ENCODE assay signal across 20 mouse cellular contexts in the genomic region with DNA sequence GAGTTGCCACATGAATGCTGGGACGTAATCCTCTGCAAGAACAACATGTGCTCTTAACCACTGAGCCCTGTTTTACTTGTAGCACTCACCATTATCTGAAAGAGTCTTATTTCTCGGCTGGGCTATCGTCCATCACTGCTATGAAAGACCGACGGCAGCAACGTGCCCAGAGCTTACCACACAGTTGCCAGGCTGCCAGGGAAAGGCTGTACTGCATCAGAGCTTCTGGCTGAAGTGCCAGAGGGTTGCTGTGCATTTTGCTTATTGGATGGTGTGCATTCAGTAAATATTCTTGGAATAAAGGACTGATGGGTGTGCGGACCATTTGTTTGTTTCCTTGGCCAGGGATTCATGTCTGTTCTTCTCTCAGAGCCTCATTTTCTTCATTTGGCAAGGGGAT. TPM values are rescaled to one million over a fixed set of nuclear protein-coding genes. Genes with fewer than 3 reads are reported as not detected.
DNase-seq lines count a peak whose midpoint lies in the region; ATAC-seq and TF ChIP-seq lines count a peak whose summit lies in the region.
"Had no signal": no experiment of that assay in that cellular context is flagged by ENCODE, and none has a peak within 500 bp of the region (broad histone marks: within the 10 kb centered on the region; RNA-seq: fewer than 3 reads in every experiment).

No protein-coding gene starts in this region.

- TF ChIP-seq CTCF in forebrain, postnatal 0 days (IDR thresholded peaks at IDR 0.05; ENCODE audit: low read depth) = no peak

- no peak overlapping the region; the same call in 1 of the 2 replicates for H3K27ac ChIP-seq in forebrain, postnatal 0 days (ENCODE audit: low read depth, low read length)
- no peak overlapping the region for H3K27ac ChIP-seq in forebrain, embryonic 11.5 days (ENCODE audit: low read depth, low read length)
- H3K27ac ChIP-seq: embryonic facial prominence, embryonic 10.5 days; heart, embryonic 13.5 days; hindbrain, embryonic 12.5 days had no signal

- ATAC-seq in forebrain, postnatal 0 days = peak; percentile 34; the same call in 1 of the 2 replicates
- ATAC-seq in forebrain, embryonic 11.5 days (replicated peaks; ENCODE audit: low FRiP score) = no peak
- ATAC-seq: hindbrain, embryonic 16.5 days had no signal

- H3K9ac ChIP-seq in forebrain, postnatal 0 days = no peak overlapping the region
- no peak overlapping the region for H3K9ac ChIP-seq in forebrain, embryonic 11.5 days (ENCODE audit: low read length)
- H3K9ac ChIP-seq: heart, embryonic 13.5 days; hindbrain, embryonic 12.5 days had no signal

- H3K9me3 ChIP-seq in forebrain, postnatal 0 days (ENCODE audit: low read length) = no peaks in the 10 kb centered on the region
- H3K9me3 ChIP-seq in forebrain, embryonic 11.5 days (ENCODE audit: control insufficient read depth, low read length) = no peaks in the 10 kb centered on the region
- H3K9me3 ChIP-seq: embryonic facial prominence, embryonic 10.5 days; heart, embryonic 13.5 days; hindbrain, embryonic 12.5 days had no signal

- no peaks in the 10 kb centered on the region for H3K4me1 ChIP-seq in forebrain, postnatal 0 days (ENCODE audit: insufficient read depth)
- no peaks in the 10 kb centered on the region for H3K4me1 ChIP-seq in forebrain, embryonic 11.5 days (replicated peaks; ENCODE audit: control insufficient read depth, insufficient read depth, low read length)
- H3K4me1 ChIP-seq: hindbrain, embryonic 12.5 days had no signal

- peak; percentile 39 for DNase-seq in forebrain, postnatal 0 days
- no peak for DNase-seq in forebrain, embryonic 11.5 days (ENCODE audit: low spot score)
- peak; percentile 12 to 16 for DNase-seq in layer of hippocampus, postnatal 36 days
- DNase-seq in layer of hippocampus, adult 11-12 months (ENCODE audit: low spot score) = no peak
- DNase-seq in brain, adult 2 months (ENCODE audit: low read depth, low spot score) = peak; percentile 42
- DNase-seq in cerebellum, postnatal 4 days (ENCODE audit: low spot score in 2 of 2) = no peak
- DNase-seq: adrenal gland, adult 8-10 months; cerebellum, adult 18-20 months; cerebellum, adult 9-11 months; cerebellum, postnatal 36 days; gastrocnemius, postnatal 36 days; heart, adult 11 months; heart, postnatal 36 days; kidney, adult 11 months had no signal

- no peaks in the 10 kb centered on the region for H3K27me3 ChIP-seq in forebrain, postnatal 0 days (ENCODE audit: insufficient read depth, low read length)
- no peaks in the 10 kb centered on the region for H3K27me3 ChIP-seq in forebrain, embryonic 11.5 days (ENCODE audit: control insufficient read depth, insufficient read depth, low read length)

- H3K36me3 ChIP-seq in forebrain, postnatal 0 days (ENCODE audit: insufficient read depth) = no peaks in the 10 kb centered on the region
- H3K36me3 ChIP-seq in forebrain, embryonic 11.5 days (ENCODE audit: control insufficient read depth, insufficient read depth, low read length) = no peaks in the 10 kb centered on the region
- H3K36me3 ChIP-seq: embryonic facial prominence, embryonic 10.5 days; heart, embryonic 13.5 days; hindbrain, embryonic 12.5 days had no signal

- no peak overlapping the region for H3K4me2 ChIP-seq in forebrain, postnatal 0 days (ENCODE audit: low read depth)
- H3K4me2 ChIP-seq in forebrain, embryonic 11.5 days (ENCODE audit: low read depth, low read length, severe bottlenecking) = no peak overlapping the region
- H3K4me2 ChIP-seq: heart, embryonic 13.5 days; hindbrain, embryonic 12.5 days had no signal

- 43% methylated on average over 7 of the region's 7 CpGs for WGBS in forebrain, postnatal 0 days
- WGBS in forebrain, embryonic 11.5 days = 83% methylated on average over 7 of the region's 7 CpGs

- H3K4me3 ChIP-seq in forebrain, postnatal 0 days (ENCODE audit: low read depth, low read length) = no peak overlapping the region
- H3K4me3 ChIP-seq in forebrain, embryonic 11.5 days (ENCODE audit: low read depth, low read length) = no peak overlapping the region
- H3K4me3 ChIP-seq: embryonic facial prominence, embryonic 10.5 days; heart, embryonic 13.5 days; hindbrain, embryonic 12.5 days had no signal

RNA-seq across cellular contexts. Expression of a gene that starts 2.8 kb away (rescaled TPM):
- total RNA-seq in forebrain, postnatal 0 days (2014; rRNA removed) = not detected in 2 replicates
- polyA plus RNA-seq in forebrain, postnatal 0 days (2015; fragmentation: Nextera tagmentation; extraction: Ambion mirVana) = not detected in 2 replicates
- 0.48 and 0.71 TPM in 2 replicates for polyA plus RNA-seq in forebrain, embryonic 11.5 days (2014; fragmentation: Nextera tagmentation; extraction: Ambion mirVana)
- not detected for total RNA-seq in layer of hippocampus, postnatal 36 days (2021)
- total RNA-seq: adrenal gland, adult 8-10 months; gastrocnemius, adult 18-20 months; gastrocnemius, postnatal 36 days; heart, postnatal 36 days had no signal
- polyA plus RNA-seq: heart, postnatal 0 days; hindbrain, embryonic 16.5 days had no signal

RNA-seq across cellular contexts. Expression of a gene that starts 19.9 kb away (rescaled TPM):
- 0.31 TPM in 1 of 2 replicates, not detected in the other for total RNA-seq in forebrain, postnatal 0 days (2014; rRNA removed)
- polyA plus RNA-seq in forebrain, postnatal 0 days (2015; fragmentation: Nextera tagmentation; extraction: Ambion mirVana) = 0.29 and 0.39 TPM in 2 replicates
- polyA plus RNA-seq in forebrain, embryonic 11.5 days (2014; fragmentation: Nextera tagmentation; extraction: Ambion mirVana) = 0.25 and 0.32 TPM in 2 replicates
- 1 to 10 TPM; 5.6 to 8.1 TPM for total RNA-seq in layer of hippocampus, postnatal 36 days (2021)
- total RNA-seq: adrenal gland, adult 8-10 months; gastrocnemius, adult 18-20 months; gastrocnemius, postnatal 36 days had no signal

RNA-seq across cellular contexts. Expression of a gene that starts 34.1 kb away (rescaled TPM):
- 10.4 and 14.9 TPM in 2 replicates for total RNA-seq in forebrain, postnatal 0 days (2014; rRNA removed)
- polyA plus RNA-seq in forebrain, postnatal 0 days (2015; fragmentation: Nextera tagmentation; extraction: Ambion mirVana) = 9.5 and 9.8 TPM in 2 replicates
- polyA plus RNA-seq in forebrain, embryonic 11.5 days (2014; fragmentation: Nextera tagmentation; extraction: Ambion mirVana) = 13.6 and 14.5 TPM in 2 replicates
- total RNA-seq in layer of hippocampus, postnatal 36 days (2021) = 1 to 10 TPM; 7.1 to 8.5 TPM

Comparison
In these comparisons a context has a peak if more than half of its experiments do, and no peak if none do; other contexts are left out.
1. DNase-seq: peak in forebrain, postnatal 0 days (single experiment), layer of hippocampus, postnatal 36 days (2 of 2) and brain, adult 2 months (single experiment); none in forebrain, embryonic 11.5 days (single experiment), layer of hippocampus, adult 11-12 months (single experiment) and cerebellum, postnatal 4 days (0 of 2).